Mouse (Mus musculus) erythroblast, embryonic 14.5 days (primary cell): ENCODE measurements around the gene Dip2c. TPM values are rescaled to one million over a fixed set of nuclear protein-coding genes. Genes with fewer than 3 reads are reported as not detected.

Experiments used
- H3K27me3 ChIP-seq: 2 replicates; pipeline ENCODE4 v1.6.1; 2012; ENCODE audit warnings: inconsistent platforms; ENCODE audit not compliant: control insufficient read depth
- H3K36me3 ChIP-seq: 2 replicates; pipeline ENCODE4 v1.6.1; 2012; ENCODE audit warnings: mild to moderate bottlenecking, inconsistent platforms; ENCODE audit not compliant: control insufficient read depth
- H3K4me1 ChIP-seq: 2 replicates; pipeline ENCODE4 v1.6.1; 2012; ENCODE audit warnings: inconsistent platforms; ENCODE audit not compliant: control insufficient read depth
- H3K4me3 ChIP-seq: replicated peaks from 2 replicates; pipeline ENCODE3; 2012; ENCODE audit warnings: moderate library complexity, mild to moderate bottlenecking, inconsistent platforms
- H3K9me3 ChIP-seq: 2 replicates; pipeline ENCODE4 v1.6.1; 2012; ENCODE audit warnings: low read length, inconsistent platforms, mixed read lengths; ENCODE audit not compliant: control insufficient read depth
- GATA1 ChIP-seq: IDR thresholded peaks from 2 replicates; pipeline ENCODE4 v1.6.1; 2012; ENCODE audit warnings: low read length, inconsistent platforms, mixed read lengths
- TAL1 ChIP-seq: IDR thresholded peaks from 3 replicates; pipeline ENCODE4 v1.6.1; 2012; ENCODE audit warnings: low read length, inconsistent platforms, mixed read lengths
- polyA plus RNA-seq: library from polyadenylated mRNA; stranded (reverse); fragments of >175 nt; gene quantifications from 2 replicates; pipeline ENCODE4 v1.2.3, GENCODE M21; 2012

Gene Dip2c
- polyA plus RNA-seq, 1 experiment, result 0.02 TPM

- peaks cover 6% of the 10 kb centered on the region for H3K4me1 ChIP-seq
- H3K27me3 ChIP-seq, result peaks cover 32% of the 10 kb centered on the region
- no peak for TF ChIP-seq TAL1
- TF ChIP-seq GATA1, result no peak
- no peak overlapping the region for H3K4me3 ChIP-seq
- H3K9me3 ChIP-seq, result no peaks in the 10 kb centered on the region
- no peaks in the 10 kb centered on the region for H3K36me3 ChIP-seq
These were observed 2.3 kb downstream of the Dip2c start for GRCm38 (mm10) chr13:9278636-9279035.

GRCm38 (mm10) chr13:9283050-9283449 lies 6.7 kb downstream of the Dip2c start:
- Histone ChIP-seq H3K4me1 (no peaks in the 10 kb centered on the region), H3K36me3 (no peaks in the 10 kb centered on the region), H3K9me3 (no peaks in the 10 kb centered on the region), H3K27me3 (peaks cover 8% of the 10 kb centered on the region), H3K4me3 (no peak overlapping the region)
- TF ChIP-seq GATA1 (no peak), TAL1 (no peak)

DNA sequence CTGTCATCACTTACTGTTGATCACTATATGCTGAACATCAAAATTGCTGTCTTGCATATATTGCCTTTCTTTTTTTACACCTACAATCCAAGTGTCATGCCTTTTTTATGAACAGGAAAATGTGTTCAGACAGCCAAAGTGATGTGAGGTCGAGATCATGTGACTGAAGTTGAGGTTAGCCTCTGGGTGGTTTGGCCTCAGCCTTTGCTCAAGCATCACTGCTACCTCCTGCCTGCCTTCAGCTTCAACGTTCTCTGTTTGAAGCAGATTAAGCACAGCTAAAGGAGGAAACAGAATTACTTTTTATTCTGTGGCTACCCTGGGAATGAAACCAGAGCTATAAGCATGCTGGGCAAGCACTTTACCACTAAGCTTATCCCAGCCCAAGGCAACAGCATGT lies 13.6 kb downstream of the Dip2c start:
- H3K4me1 ChIP-seq, result no peaks in the 10 kb centered on the region
- no peaks in the 10 kb centered on the region for H3K36me3 ChIP-seq
- H3K9me3 ChIP-seq, result no peaks in the 10 kb centered on the region
- no peaks in the 10 kb centered on the region for H3K27me3 ChIP-seq
- no peak overlapping the region for H3K4me3 ChIP-seq
- TF ChIP-seq TAL1 (no peak), GATA1 (no peak)

GRCm38 (mm10) chr13:9296285-9296684 lies 20.0 kb downstream of the Dip2c start:
- no peaks in the 10 kb centered on the region for H3K36me3 ChIP-seq
- TF ChIP-seq GATA1, result no peak
- no peak for TF ChIP-seq TAL1
- H3K9me3 ChIP-seq, result no peaks in the 10 kb centered on the region
- H3K4me1 ChIP-seq, result no peaks in the 10 kb centered on the region
- H3K27me3 ChIP-seq, result no peaks in the 10 kb centered on the region
- no peak overlapping the region for H3K4me3 ChIP-seq

GRCm38 (mm10) chr13:9297266-9297665 lies 20.9 kb downstream of the Dip2c start:
- Histone ChIP-seq H3K4me3 (no peak overlapping the region), H3K4me1 (no peaks in the 10 kb centered on the region)

GRCm38 (mm10) chr13:9297689-9298088 lies 21.4 kb downstream of the Dip2c start:
- no peak overlapping the region for H3K4me3 ChIP-seq
- no peaks in the 10 kb centered on the region for H3K27me3 ChIP-seq
- no peaks in the 10 kb centered on the region for H3K9me3 ChIP-seq
- TF ChIP-seq TAL1 (no peak), GATA1 (no peak)
- no peaks in the 10 kb centered on the region for H3K4me1 ChIP-seq
- no peaks in the 10 kb centered on the region for H3K36me3 ChIP-seq

More at GRCm38 (mm10) chr13:9297266-9297665, 20.9 kb downstream of the Dip2c start:
- H3K36me3 ChIP-seq, result no peaks in the 10 kb centered on the region
- no peaks in the 10 kb centered on the region for H3K9me3 ChIP-seq
- no peaks in the 10 kb centered on the region for H3K27me3 ChIP-seq
- no peak for TF ChIP-seq TAL1
- no peak for TF ChIP-seq GATA1

GRCm38 (mm10) chr13:9299657-9300056 lies 23.3 kb downstream of the Dip2c start:
- TF ChIP-seq TAL1 (no peak), GATA1 (no peak)
- no peaks in the 10 kb centered on the region for H3K27me3 ChIP-seq
- H3K4me3 ChIP-seq, result no peak overlapping the region
- H3K9me3 ChIP-seq, result no peaks in the 10 kb centered on the region
- H3K36me3 ChIP-seq, result no peaks in the 10 kb centered on the region
- H3K4me1 ChIP-seq, result no peaks in the 10 kb centered on the region

- Histone ChIP-seq H3K36me3 (no peaks in the 10 kb centered on the region), H3K27me3 (no peaks in the 10 kb centered on the region), H3K9me3 (no peaks in the 10 kb centered on the region), H3K4me3 (no peak overlapping the region), H3K4me1 (no peaks in the 10 kb centered on the region)
- TF ChIP-seq GATA1, result no peak
- no peak for TF ChIP-seq TAL1
These were observed 32.5 kb downstream of the Dip2c start for GRCm38 (mm10) chr13:9308863-9309262.

GRCm38 (mm10) chr13:9310806-9311205 lies 34.5 kb downstream of the Dip2c start:
- TF ChIP-seq GATA1 (no peak), TAL1 (no peak)
- H3K4me1 ChIP-seq, result no peaks in the 10 kb centered on the region
- H3K36me3 ChIP-seq, result no peaks in the 10 kb centered on the region
- no peak overlapping the region for H3K4me3 ChIP-seq
- no peaks in the 10 kb centered on the region for H3K27me3 ChIP-seq
- no peaks in the 10 kb centered on the region for H3K9me3 ChIP-seq

DNA sequence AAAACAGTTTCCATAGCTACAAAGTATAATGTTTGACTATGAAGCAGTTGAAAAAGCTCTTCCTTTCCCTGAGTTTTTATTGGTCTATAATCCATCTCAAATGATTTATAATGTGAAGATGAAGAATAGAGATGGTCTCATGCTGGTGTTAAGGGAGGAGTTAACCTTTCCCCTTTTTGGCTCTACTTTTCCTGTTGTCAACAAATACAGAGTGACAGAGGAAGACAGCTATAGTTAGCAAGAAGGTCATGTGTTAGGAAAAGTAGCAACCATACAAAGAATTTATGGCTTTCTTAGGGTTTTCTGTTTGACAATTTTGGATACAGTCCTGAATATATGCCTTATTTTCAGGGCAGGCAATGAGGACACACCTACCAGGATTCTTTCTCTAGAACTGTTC lies 36.6 kb downstream of the Dip2c start:
- no peak overlapping the region for H3K4me3 ChIP-seq
- TF ChIP-seq GATA1 (no peak), TAL1 (no peak)

More for the DNA sequence above, 36.6 kb downstream of the Dip2c start:
- H3K36me3 ChIP-seq, result no peaks in the 10 kb centered on the region
- no peaks in the 10 kb centered on the region for H3K4me1 ChIP-seq
- no peaks in the 10 kb centered on the region for H3K9me3 ChIP-seq
- no peaks in the 10 kb centered on the region for H3K27me3 ChIP-seq
